Mouse (Mus musculus): ENCODE data around the gene Iqsec1.

DNA sequence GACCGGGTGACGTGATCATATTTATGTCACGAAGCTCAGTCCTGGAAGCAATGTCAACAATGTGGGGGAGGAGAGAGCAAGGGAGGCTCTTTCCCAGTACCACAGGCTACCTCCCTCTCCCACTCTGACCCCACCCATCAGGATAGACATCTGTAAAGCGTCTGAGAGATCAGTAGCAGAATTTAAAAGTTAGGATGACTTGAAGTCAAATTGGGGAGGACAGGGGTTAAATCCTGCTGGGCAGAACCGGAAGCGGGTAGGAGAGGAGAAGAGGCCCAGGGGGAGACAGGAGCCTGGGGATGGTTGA is 366.9 kb downstream of the Iqsec1 start:
- TF ChIP-seq GATA1 (IDR thresholded peaks at IDR 0.05; ENCODE audit: borderline replicate concordance, low read length) = no peak
- no peak for TF ChIP-seq FLI1 (IDR thresholded peaks at IDR 0.05; ENCODE audit: low read length)

All from megakaryocyte, embryonic 14.5 days (primary cell).